In the genomic region with DNA sequence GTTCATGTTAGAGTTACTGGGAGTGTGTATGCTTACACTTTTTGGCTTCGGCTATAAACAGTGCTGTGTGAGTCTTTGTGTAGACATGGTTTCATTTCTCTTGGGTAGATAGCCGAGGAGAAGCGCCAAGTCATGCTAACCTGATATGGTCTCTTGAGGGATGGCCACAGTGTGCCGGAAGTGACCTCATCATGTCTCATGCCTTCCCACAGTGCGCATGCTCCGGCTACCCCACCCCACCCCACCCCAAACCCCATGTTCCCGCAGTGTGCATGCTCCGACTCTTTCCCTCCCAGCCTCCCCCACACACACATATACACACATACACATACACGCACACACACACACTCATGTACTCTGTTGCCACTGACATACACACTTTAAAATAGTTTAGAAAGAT, we compare ENCODE assay signal across 19 mouse cellular contexts.
DNase-seq lines count a peak whose midpoint lies in the region; ATAC-seq lines count a peak whose summit lies in the region.
"Had no signal": no experiment of that assay in that cellular context is flagged by ENCODE, and none has a peak within 500 bp of the region (broad histone marks: within the 10 kb centered on the region; RNA-seq: fewer than 3 reads in every experiment).

No protein-coding gene starts in this region.

- no peak overlapping the region for H3K27ac ChIP-seq in midbrain, embryonic 11.5 days (ENCODE audit: low read depth, low read length)
- no peak overlapping the region for H3K27ac ChIP-seq in midbrain, embryonic 13.5 days
- peak overlapping the region; percentile 88 for H3K27ac ChIP-seq in liver, embryonic 13.5 days
- no peak overlapping the region for H3K27ac ChIP-seq in hindbrain, embryonic 14.5 days
- H3K27ac ChIP-seq in neural tube, embryonic 15.5 days (replicated peaks) = no peak overlapping the region
- H3K27ac ChIP-seq: embryonic facial prominence, embryonic 13.5 days; forebrain, embryonic 10.5 days; hindbrain, embryonic 10.5 days; left cerebral cortex, adult 2 months; limb, embryonic 10.5 days; macrophage; midbrain, embryonic 15.5 days had no signal

- H3K4me1 ChIP-seq in midbrain, embryonic 11.5 days (ENCODE audit: control insufficient read depth, insufficient read depth, low read length) = no peaks in the 10 kb centered on the region
- H3K4me1 ChIP-seq in midbrain, embryonic 13.5 days (replicated peaks) = no peaks in the 10 kb centered on the region; the same call in 1 of the 2 replicates
- peaks cover 84% of the 10 kb centered on the region for H3K4me1 ChIP-seq in liver, embryonic 13.5 days (replicated peaks)
- no peaks in the 10 kb centered on the region for H3K4me1 ChIP-seq in hindbrain, embryonic 14.5 days (replicated peaks; ENCODE audit: control insufficient read depth, insufficient read depth, low read length)
- H3K4me1 ChIP-seq in neural tube, embryonic 15.5 days = peaks cover 7% of the 10 kb centered on the region
- H3K4me1 ChIP-seq: midbrain, embryonic 15.5 days had no signal

- H3K4me3 ChIP-seq in midbrain, embryonic 11.5 days (ENCODE audit: low read depth, low read length) = no peak overlapping the region
- H3K4me3 ChIP-seq in midbrain, embryonic 13.5 days (replicated peaks) = no peak overlapping the region
- no peak overlapping the region for H3K4me3 ChIP-seq in liver, embryonic 13.5 days (replicated peaks)
- no peak overlapping the region for H3K4me3 ChIP-seq in hindbrain, embryonic 14.5 days (replicated peaks; ENCODE audit: low read length)
- H3K4me3 ChIP-seq in neural tube, embryonic 15.5 days (replicated peaks) = no peak overlapping the region
- H3K4me3 ChIP-seq: embryonic facial prominence, embryonic 13.5 days; forebrain, embryonic 10.5 days; hindbrain, embryonic 10.5 days; left cerebral cortex, adult 2 months; limb, embryonic 10.5 days; midbrain, embryonic 15.5 days had no signal

- no peak overlapping the region for H3K4me2 ChIP-seq in midbrain, embryonic 11.5 days
- H3K4me2 ChIP-seq in midbrain, embryonic 13.5 days (replicated peaks) = no peak overlapping the region
- H3K4me2 ChIP-seq in liver, embryonic 13.5 days = peak overlapping the region; percentile 82
- H3K4me2 ChIP-seq in hindbrain, embryonic 14.5 days (replicated peaks) = no peak overlapping the region
- no peak overlapping the region for H3K4me2 ChIP-seq in neural tube, embryonic 15.5 days
- H3K4me2 ChIP-seq: embryonic facial prominence, embryonic 13.5 days; lung, embryonic 14.5 days; midbrain, embryonic 15.5 days had no signal

- H3K9ac ChIP-seq in midbrain, embryonic 11.5 days (ENCODE audit: low read length) = no peak overlapping the region
- H3K9ac ChIP-seq in midbrain, embryonic 13.5 days (replicated peaks) = no peak overlapping the region
- peak overlapping the region; percentile 35; the same call in 1 of the 2 replicates for H3K9ac ChIP-seq in liver, embryonic 13.5 days
- no peak overlapping the region for H3K9ac ChIP-seq in hindbrain, embryonic 14.5 days
- H3K9ac ChIP-seq in neural tube, embryonic 15.5 days (replicated peaks) = no peak overlapping the region
- H3K9ac ChIP-seq: embryonic facial prominence, embryonic 13.5 days; lung, embryonic 14.5 days; midbrain, embryonic 15.5 days had no signal

- 88% methylated on average over 9 of the region's 9 CpGs for WGBS in midbrain, embryonic 11.5 days
- 93% methylated on average over 9 of the region's 9 CpGs for WGBS in midbrain, embryonic 13.5 days
- WGBS in liver, embryonic 13.5 days (ENCODE audit: insufficient replicate concordance) = 48% methylated on average over 9 of the region's 9 CpGs
- WGBS in hindbrain, embryonic 14.5 days = 89% methylated on average over 9 of the region's 9 CpGs
- WGBS in neural tube, embryonic 15.5 days = 94% methylated on average over 9 of the region's 9 CpGs

- H3K9me3 ChIP-seq in midbrain, embryonic 11.5 days (ENCODE audit: control insufficient read depth, low read length) = no peaks in the 10 kb centered on the region
- H3K9me3 ChIP-seq in midbrain, embryonic 13.5 days = no peaks in the 10 kb centered on the region
- no peaks in the 10 kb centered on the region for H3K9me3 ChIP-seq in liver, embryonic 13.5 days (replicated peaks)
- no peaks in the 10 kb centered on the region for H3K9me3 ChIP-seq in hindbrain, embryonic 14.5 days (ENCODE audit: control insufficient read depth, low read length)
- H3K9me3 ChIP-seq in neural tube, embryonic 15.5 days (replicated peaks) = no peaks in the 10 kb centered on the region
- H3K9me3 ChIP-seq: embryonic facial prominence, embryonic 13.5 days; forebrain, embryonic 10.5 days; hindbrain, embryonic 10.5 days; limb, embryonic 10.5 days; midbrain, embryonic 15.5 days had no signal

- no peaks in the 10 kb centered on the region for H3K36me3 ChIP-seq in midbrain, embryonic 11.5 days (ENCODE audit: control insufficient read depth, insufficient read depth, low read length)
- no peaks in the 10 kb centered on the region for H3K36me3 ChIP-seq in midbrain, embryonic 13.5 days
- no peaks in the 10 kb centered on the region for H3K36me3 ChIP-seq in liver, embryonic 13.5 days
- no peaks in the 10 kb centered on the region for H3K36me3 ChIP-seq in hindbrain, embryonic 14.5 days (replicated peaks; ENCODE audit: control insufficient read depth, insufficient read depth)
- H3K36me3 ChIP-seq in neural tube, embryonic 15.5 days = no peaks in the 10 kb centered on the region
- H3K36me3 ChIP-seq: embryonic facial prominence, embryonic 13.5 days; forebrain, embryonic 10.5 days; hindbrain, embryonic 10.5 days; limb, embryonic 10.5 days; midbrain, embryonic 15.5 days had no signal

- peak; percentile 75 for DNase-seq in midbrain, embryonic 11.5 days (ENCODE audit: low spot score, missing footprints)
- DNase-seq in c-Kit-negative CD71-positive TER-119-positive erythroid progenitor cells, embryonic 14.5 days (ENCODE audit: low read depth, low spot score) = peak; percentile 58
- DNase-seq in liver, embryonic 13.5 days = peak; percentile 64
- DNase-seq in skeletal muscle tissue, adult 2 months (ENCODE audit: low read depth, low spot score) = peak; percentile 9
- DNase-seq in hindbrain, embryonic 14.5 days (ENCODE audit: low spot score) = no peak
- DNase-seq: adrenal gland, postnatal 10 days; cerebellum, adult 8-10 months; gastrocnemius, postnatal 10 days; lung, embryonic 14.5 days; thymus, postnatal 25 days had no signal

- no peaks in the 10 kb centered on the region for H3K27me3 ChIP-seq in midbrain, embryonic 11.5 days (ENCODE audit: control insufficient read depth, insufficient read depth, low read length)
- peaks cover 8% of the 10 kb centered on the region; the same call in 1 of the 2 replicates for H3K27me3 ChIP-seq in midbrain, embryonic 13.5 days
- H3K27me3 ChIP-seq in liver, embryonic 13.5 days = 0 out of 2 replicates have a peak, but pooled peaks cover 6% of the 10 kb centered on the region
- no peaks in the 10 kb centered on the region for H3K27me3 ChIP-seq in hindbrain, embryonic 14.5 days (ENCODE audit: control insufficient read depth, insufficient read depth, low read length)
- peaks cover 3% of the 10 kb centered on the region; the same call in 1 of the 2 replicates for H3K27me3 ChIP-seq in neural tube, embryonic 15.5 days (replicated peaks)
- H3K27me3 ChIP-seq: midbrain, embryonic 15.5 days had no signal

- no peak for ATAC-seq in midbrain, embryonic 11.5 days (ENCODE audit: low FRiP score)
- ATAC-seq in midbrain, embryonic 13.5 days = no peak
- peak; percentile 76 for ATAC-seq in liver, embryonic 13.5 days (ENCODE audit: low read depth)
- ATAC-seq in hindbrain, embryonic 14.5 days (ENCODE audit: low FRiP score) = no peak
- ATAC-seq in neural tube, embryonic 15.5 days (ENCODE audit: low FRiP score) = no peak
- ATAC-seq: midbrain, embryonic 15.5 days had no signal
